Mouse (Mus musculus) ovary, adult 2 months (tissue): ENCODE measurements around the gene Mkrn2. TPM values are rescaled to one million over a fixed set of nuclear protein-coding genes. Genes with fewer than 3 reads are reported as not detected.

Source experiments
- polyA plus RNA-seq: library from polyadenylated mRNA; depleted of rRNA; stranded (reverse); fragments of >200 nt; gene quantifications from 2 replicates; pipeline ENCODE4 v1.2.3, GENCODE M21; 2012; rRNA removed

The Mkrn2 gene
- polyA plus RNA-seq: 116 and 161 TPM in 2 replicates

GRCm38 (mm10) chr6:115601715-115602523, at the start of gene Mkrn2:
TSS of gene Mkrn2 (plus strand) at chr6:115601902.

GRCm38 (mm10) chr6:115592458-115592857, 9.2 kb upstream of the Mkrn2 start, which contains the start of gene Mkrn2os:
TSS of gene Mkrn2os (minus strand) at chr6:115592576.

Other genes starting within 250 kb of the Mkrn2 start
- 25.7 and 28.6 TPM in 2 replicates for gene Pparg, start 241.0 kb upstream of the Mkrn2 start, polyA plus RNA-seq
- gene Tsen2, start 57.2 kb upstream of the Mkrn2 start, polyA plus RNA-seq: 5.3 and 5.6 TPM in 2 replicates
- 1.8 TPM in 2 replicates for gene Mkrn2os, start 9.3 kb upstream of the Mkrn2 start, polyA plus RNA-seq
- 133 and 136 TPM in 2 replicates for gene Raf1, start 74.7 kb downstream of the Mkrn2 start, polyA plus RNA-seq
- 2.8 and 4.5 TPM in 2 replicates for gene Tmem40, start 160.5 kb downstream of the Mkrn2 start, polyA plus RNA-seq
- 24.9 and 28.3 TPM in 2 replicates for gene Cand2, start 172.6 kb downstream of the Mkrn2 start, polyA plus RNA-seq
- gene Rpl32, start 206.8 kb downstream of the Mkrn2 start, polyA plus RNA-seq: 557 and 914 TPM in 2 replicates
- 2.0 and 2.9 TPM in 2 replicates for gene Efcab12, start 236.5 kb downstream of the Mkrn2 start, polyA plus RNA-seq